Mouse (Mus musculus): Measurements from ENCODE around the gene Qser1. TPM values are rescaled to one million over a fixed set of nuclear protein-coding genes. Genes with fewer than 3 reads are reported as not detected.
"Not testable (repeated sequence)": the region's sequence is repeated elsewhere in the genome, so short reads cannot be mapped to it uniquely, and the experiment has no call there.

Qser1 gene
- 5.8 and 7.1 TPM in 2 replicates for polyA plus RNA-seq (2015; fragmentation: Nextera tagmentation; extraction: Ambion mirVana)

GRCm38 (mm10) chr2:104816371-104816827, at the start of gene Qser1:
Qser1 (minus strand) TSS chr2:104816760.
- peak within 1 kb of the TSS; percentile 91 for H3K9ac ChIP-seq (ENCODE audit: low read depth, low read length)
- H3K4me2 ChIP-seq (ENCODE audit: low read length) = peak within 1 kb of the TSS; percentile 87
- H3K27me3 ChIP-seq (ENCODE audit: control insufficient read depth, insufficient read depth, low read depth, low read length) = no peaks in the 10 kb centered on the region
- H3K4me1 ChIP-seq (ENCODE audit: control insufficient read depth, insufficient read depth, low read length) = peaks cover 21% of the 10 kb centered on the region
- WGBS = under 1% methylated on average over 23 of the region's 50 CpGs
- H3K9me3 ChIP-seq (replicated peaks; ENCODE audit: control insufficient read depth, low read length, poor library complexity, severe bottlenecking) = no peaks in the 10 kb centered on the region
- peak within 1 kb of the TSS; percentile 94 for H3K27ac ChIP-seq (ENCODE audit: low read length)
- no peaks in the 10 kb centered on the region for H3K36me3 ChIP-seq (ENCODE audit: control insufficient read depth, insufficient read depth, low read length)
- H3K4me3 ChIP-seq (ENCODE audit: low read depth, low read length) = peak within 1 kb of the TSS; percentile 82
- ATAC-seq = peak; percentile 85

DNA sequence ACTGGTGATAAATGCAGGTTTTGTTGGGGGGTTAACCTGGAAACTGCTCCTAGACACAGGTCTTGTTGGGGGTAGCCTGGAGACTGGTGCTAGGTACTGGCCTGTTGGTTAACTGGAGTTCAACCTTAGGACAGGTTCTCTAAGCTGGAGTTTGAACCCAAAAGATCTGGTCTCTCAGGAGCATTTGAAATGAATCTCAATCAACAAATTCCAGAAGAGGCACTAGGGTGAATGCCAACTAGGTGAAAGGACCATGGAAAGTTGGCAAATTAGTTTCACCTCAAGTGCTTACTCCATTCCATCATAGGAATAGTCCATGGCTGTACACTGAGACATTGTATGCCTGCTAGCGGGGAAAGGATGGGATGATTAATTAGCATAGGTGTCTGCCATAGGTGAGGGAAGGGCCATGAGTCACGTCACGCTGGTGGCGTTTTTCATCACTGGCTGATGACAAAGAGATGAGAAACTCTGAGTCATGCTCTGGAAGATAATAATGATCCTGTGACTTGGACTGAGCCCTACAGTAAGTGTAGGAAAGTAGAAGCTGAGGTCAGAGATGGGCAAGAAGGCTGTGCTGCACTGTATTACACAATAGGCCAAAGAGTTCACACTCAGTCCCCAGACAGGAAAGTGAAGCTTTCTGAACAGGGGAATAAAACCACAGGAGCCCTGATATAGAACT, 47.8 kb upstream of the Qser1 start:
- no peak overlapping the region for H3K27ac ChIP-seq (ENCODE audit: low read length)
- no peak overlapping the region for H3K4me2 ChIP-seq (ENCODE audit: low read length)
- no peaks in the 10 kb centered on the region for H3K27me3 ChIP-seq (ENCODE audit: control insufficient read depth, insufficient read depth, low read depth, low read length)
- no peaks in the 10 kb centered on the region for H3K9me3 ChIP-seq (replicated peaks; ENCODE audit: control insufficient read depth, low read length, poor library complexity, severe bottlenecking)
- no peak overlapping the region for H3K9ac ChIP-seq (ENCODE audit: low read depth, low read length)
- WGBS = 91% methylated on average over 4 of the region's 4 CpGs
- no peaks in the 10 kb centered on the region for H3K36me3 ChIP-seq (ENCODE audit: control insufficient read depth, insufficient read depth, low read length)
- ATAC-seq = no peak
- no peak overlapping the region for H3K4me3 ChIP-seq (ENCODE audit: low read depth, low read length)
- no peaks in the 10 kb centered on the region for H3K4me1 ChIP-seq (ENCODE audit: control insufficient read depth, insufficient read depth, low read length)

- no peak overlapping the region for H3K4me2 ChIP-seq (ENCODE audit: low read length)
- no peak overlapping the region for H3K9ac ChIP-seq (ENCODE audit: low read depth, low read length)
- H3K4me1 ChIP-seq (ENCODE audit: control insufficient read depth, insufficient read depth, low read length) = no peaks in the 10 kb centered on the region
- ATAC-seq = no peak
- no peaks in the 10 kb centered on the region for H3K27me3 ChIP-seq (ENCODE audit: control insufficient read depth, insufficient read depth, low read depth, low read length)
- no peaks in the 10 kb centered on the region for H3K9me3 ChIP-seq (replicated peaks; ENCODE audit: control insufficient read depth, low read length, poor library complexity, severe bottlenecking)
- no peak overlapping the region for H3K4me3 ChIP-seq (ENCODE audit: low read depth, low read length)
- no peaks in the 10 kb centered on the region for H3K36me3 ChIP-seq (ENCODE audit: control insufficient read depth, insufficient read depth, low read length)
- WGBS = 83% methylated on average over 10 of the region's 10 CpGs
- no peak overlapping the region for H3K27ac ChIP-seq (ENCODE audit: low read length)
Observed at GRCm38 (mm10) chr2:104860426-104860825, 43.9 kb upstream of the Qser1 start.

GRCm38 (mm10) chr2:104859060-104859459, 42.5 kb upstream of the Qser1 start:
- H3K4me3 ChIP-seq (ENCODE audit: low read depth, low read length) = no peak overlapping the region
- ATAC-seq = no peak
- 88% methylated on average over 5 of the region's 5 CpGs for WGBS
- no peaks in the 10 kb centered on the region for H3K27me3 ChIP-seq (ENCODE audit: control insufficient read depth, insufficient read depth, low read depth, low read length)
- no peaks in the 10 kb centered on the region for H3K4me1 ChIP-seq (ENCODE audit: control insufficient read depth, insufficient read depth, low read length)
- H3K9me3 ChIP-seq (replicated peaks; ENCODE audit: control insufficient read depth, low read length, poor library complexity, severe bottlenecking) = no peaks in the 10 kb centered on the region
- no peak overlapping the region for H3K27ac ChIP-seq (ENCODE audit: low read length)
- no peaks in the 10 kb centered on the region for H3K36me3 ChIP-seq (ENCODE audit: control insufficient read depth, insufficient read depth, low read length)
- no peak overlapping the region for H3K9ac ChIP-seq (ENCODE audit: low read depth, low read length)
- H3K4me2 ChIP-seq (ENCODE audit: low read length) = no peak overlapping the region

GRCm38 (mm10) chr2:104858083-104858482, 41.5 kb upstream of the Qser1 start:
- not testable (repeated sequence) for H3K4me1 ChIP-seq (ENCODE audit: control insufficient read depth, insufficient read depth, low read length); H3K9me3 ChIP-seq (replicated peaks; ENCODE audit: control insufficient read depth, low read length, poor library complexity, severe bottlenecking); H3K4me3 ChIP-seq (ENCODE audit: low read depth, low read length); H3K27me3 ChIP-seq (ENCODE audit: control insufficient read depth, insufficient read depth, low read depth, low read length); H3K36me3 ChIP-seq (ENCODE audit: control insufficient read depth, insufficient read depth, low read length); H3K4me2 ChIP-seq (ENCODE audit: low read length); H3K27ac ChIP-seq (ENCODE audit: low read length); H3K9ac ChIP-seq (ENCODE audit: low read depth, low read length); ATAC-seq
- WGBS = 84% methylated on average over 3 of the region's 3 CpGs

DNA sequence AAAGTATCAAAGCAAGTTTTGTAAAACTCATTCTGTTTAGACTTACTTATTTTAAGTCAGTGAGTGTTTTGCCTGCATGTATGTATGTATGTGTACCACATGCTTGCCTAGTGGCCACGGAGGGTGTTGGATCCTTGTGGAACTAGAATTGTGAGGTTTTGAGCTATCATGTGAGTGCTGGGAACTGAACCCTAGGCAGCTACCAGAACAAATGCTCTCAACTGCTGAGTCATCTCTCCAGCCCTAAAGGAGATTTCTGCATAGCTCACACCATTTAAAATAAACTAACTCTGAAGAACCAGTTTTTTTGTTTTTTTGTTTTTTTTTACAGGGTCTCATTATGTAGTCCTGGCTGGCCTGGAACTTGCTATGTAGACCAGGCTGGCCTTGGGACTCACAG, 39.7 kb upstream of the Qser1 start:
- Histone ChIP-seq H3K9ac (ENCODE audit: low read depth, low read length) (no peak overlapping the region), H3K36me3 (ENCODE audit: control insufficient read depth, insufficient read depth, low read length) (no peaks in the 10 kb centered on the region), H3K4me3 (ENCODE audit: low read depth, low read length) (no peak overlapping the region), H3K9me3 (replicated peaks; ENCODE audit: control insufficient read depth, low read length, poor library complexity, severe bottlenecking) (no peaks in the 10 kb centered on the region), H3K4me1 (ENCODE audit: control insufficient read depth, insufficient read depth, low read length) (no peaks in the 10 kb centered on the region), H3K4me2 (ENCODE audit: low read length) (no peak overlapping the region), H3K27ac (ENCODE audit: low read length) (no peak overlapping the region), H3K27me3 (ENCODE audit: control insufficient read depth, insufficient read depth, low read depth, low read length) (no peaks in the 10 kb centered on the region; the same call in 1 of the 2 replicates)
- ATAC-seq = no peak
- 66% methylated on average over 1 of the region's 1 CpGs for WGBS

DNA sequence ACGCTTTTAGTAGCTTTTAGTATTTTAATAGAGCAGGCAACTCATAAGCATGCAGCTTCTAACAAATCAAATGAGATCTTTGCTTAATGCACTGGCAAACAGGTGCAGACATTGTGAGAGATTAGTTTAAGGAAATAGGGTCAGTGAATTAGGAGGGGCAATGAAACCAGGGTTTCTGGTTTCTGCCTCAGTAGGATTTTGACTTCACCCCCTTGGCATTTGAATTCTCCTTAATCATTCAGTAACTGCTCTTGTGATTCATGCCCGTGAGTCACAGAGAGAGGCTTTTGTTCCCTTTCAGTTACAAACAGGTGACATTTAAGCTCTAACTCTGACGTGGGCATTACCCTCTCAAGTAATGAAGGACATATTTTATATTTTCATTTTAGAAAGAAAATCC, 39.2 kb upstream of the Qser1 start:
- Histone ChIP-seq H3K4me1 (ENCODE audit: control insufficient read depth, insufficient read depth, low read length) (no peaks in the 10 kb centered on the region), H3K4me3 (ENCODE audit: low read depth, low read length) (no peak overlapping the region), H3K36me3 (ENCODE audit: control insufficient read depth, insufficient read depth, low read length) (no peaks in the 10 kb centered on the region), H3K9me3 (replicated peaks; ENCODE audit: control insufficient read depth, low read length, poor library complexity, severe bottlenecking) (no peaks in the 10 kb centered on the region), H3K27me3 (ENCODE audit: control insufficient read depth, insufficient read depth, low read depth, low read length) (no peaks in the 10 kb centered on the region; the same call in 1 of the 2 replicates), H3K4me2 (ENCODE audit: low read length) (no peak overlapping the region), H3K27ac (ENCODE audit: low read length) (no peak overlapping the region), H3K9ac (ENCODE audit: low read depth, low read length) (no peak overlapping the region)
- WGBS = 24% methylated on average over 3 of the region's 3 CpGs
- no peak for ATAC-seq

DNA sequence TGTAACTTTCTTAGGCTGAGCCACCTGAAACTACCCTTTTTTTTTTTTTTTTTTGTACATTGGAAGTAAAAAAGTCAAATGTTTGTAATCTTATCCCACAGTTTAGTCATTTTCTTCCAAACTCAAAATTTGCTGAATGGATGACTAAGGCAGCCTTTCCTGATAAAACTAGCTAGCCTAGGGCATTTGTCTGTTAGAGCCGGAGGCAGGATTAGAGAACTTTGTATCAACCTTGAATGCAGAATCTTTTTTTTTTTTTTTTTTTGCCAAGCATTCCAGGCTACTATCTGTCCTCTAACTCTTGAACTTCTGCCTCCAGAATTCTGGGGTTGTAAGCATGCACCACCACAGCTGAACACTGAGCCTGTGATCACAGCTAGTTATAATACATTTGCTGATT, 38.3 kb upstream of the Qser1 start:
- ATAC-seq = no peak
- no peaks in the 10 kb centered on the region; the same call in 1 of the 2 replicates for H3K27me3 ChIP-seq (ENCODE audit: control insufficient read depth, insufficient read depth, low read depth, low read length)
- 76% methylated on average over 1 of the region's 1 CpGs for WGBS
- peaks cover 2% of the 10 kb centered on the region; the same call in 1 of the 2 replicates for H3K4me1 ChIP-seq (ENCODE audit: control insufficient read depth, insufficient read depth, low read length)
- no peak overlapping the region for H3K27ac ChIP-seq (ENCODE audit: low read length)
- no peaks in the 10 kb centered on the region for H3K36me3 ChIP-seq (ENCODE audit: control insufficient read depth, insufficient read depth, low read length)
- H3K9me3 ChIP-seq (replicated peaks; ENCODE audit: control insufficient read depth, low read length, poor library complexity, severe bottlenecking) = no peaks in the 10 kb centered on the region
- H3K4me3 ChIP-seq (ENCODE audit: low read depth, low read length) = no peak overlapping the region
- H3K4me2 ChIP-seq (ENCODE audit: low read length) = no peak overlapping the region
- H3K9ac ChIP-seq (ENCODE audit: low read depth, low read length) = no peak overlapping the region

DNA sequence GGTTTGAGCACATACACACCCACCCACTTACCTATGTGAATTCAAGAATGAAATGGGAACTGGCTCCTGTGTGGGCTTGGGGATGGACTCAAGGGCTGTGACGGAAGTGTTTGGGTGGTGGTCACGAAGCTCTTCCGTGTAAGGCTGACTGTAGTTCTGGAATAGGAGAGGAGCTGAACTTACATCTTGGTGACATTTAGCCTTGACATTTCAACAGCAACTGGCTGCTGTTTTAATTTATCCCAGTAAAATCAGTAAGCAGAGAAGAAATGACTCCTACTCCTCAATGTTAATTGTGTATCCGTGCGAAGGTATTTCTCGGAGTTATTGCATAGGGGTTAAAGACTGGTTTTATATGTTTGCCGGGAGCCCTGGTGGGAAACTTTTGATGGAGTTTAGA, 36.0 kb upstream of the Qser1 start:
- peaks cover 6% of the 10 kb centered on the region for H3K4me1 ChIP-seq (ENCODE audit: control insufficient read depth, insufficient read depth, low read length)
- H3K36me3 ChIP-seq (ENCODE audit: control insufficient read depth, insufficient read depth, low read length) = no peaks in the 10 kb centered on the region
- ATAC-seq = no peak
- H3K4me3 ChIP-seq (ENCODE audit: low read depth, low read length) = no peak overlapping the region
- no peak overlapping the region for H3K4me2 ChIP-seq (ENCODE audit: low read length)
- WGBS = 94% methylated on average over 7 of the region's 7 CpGs
- no peak overlapping the region for H3K27ac ChIP-seq (ENCODE audit: low read length)
- H3K9me3 ChIP-seq (replicated peaks; ENCODE audit: control insufficient read depth, low read length, poor library complexity, severe bottlenecking) = no peaks in the 10 kb centered on the region
- H3K27me3 ChIP-seq (ENCODE audit: control insufficient read depth, insufficient read depth, low read depth, low read length) = peaks cover 8% of the 10 kb centered on the region
- no peak overlapping the region for H3K9ac ChIP-seq (ENCODE audit: low read depth, low read length)
